Mouse (Mus musculus) retina, postnatal 1 day (tissue): ENCODE data around the gene Tmem104.
A peak's percentile ranks its signal among the peaks of the same experiment; 100 is the strongest.

Experiments used
- DNase-seq: peaks from one replicate; pipeline ENCODE4 v3.0.0-alpha.2; 2012

Tmem104 gene

DNA sequence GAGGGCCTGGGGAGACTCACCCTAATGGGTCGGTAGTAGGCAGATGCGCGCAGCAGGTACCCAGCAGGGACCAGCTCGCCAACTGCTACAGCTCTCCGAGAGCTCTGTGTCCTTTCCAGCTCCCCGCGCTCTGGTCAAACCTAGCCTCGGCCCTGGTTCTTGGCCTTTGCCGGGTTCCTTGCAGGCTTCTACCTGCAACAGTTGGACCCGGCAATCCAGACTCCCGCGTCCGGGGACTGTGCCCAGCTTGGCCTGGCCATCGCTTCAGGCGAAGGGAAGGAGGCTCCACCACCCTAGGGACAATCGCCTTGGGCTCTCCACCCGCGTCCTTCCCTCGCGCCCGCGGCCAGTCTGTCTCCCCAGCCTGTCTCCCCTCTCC is 79.1 kb downstream of the Tmem104 start:
- no peak for DNase-seq

GRCm38 (mm10) chr11:115267061-115267883 is 80.0 kb downstream of the Tmem104 start, which contains the start of gene Grin2c:
Gene Grin2c (minus strand): TSS chr11:115267243.
- no peak for DNase-seq

GRCm38 (mm10) chr11:115267958-115268357 is 80.7 kb downstream of the Tmem104 start:
- DNase-seq: no peak

GRCm38 (mm10) chr11:115269330-115270066 is 82.2 kb downstream of the Tmem104 start:
- DNase-seq: no peak

DNA sequence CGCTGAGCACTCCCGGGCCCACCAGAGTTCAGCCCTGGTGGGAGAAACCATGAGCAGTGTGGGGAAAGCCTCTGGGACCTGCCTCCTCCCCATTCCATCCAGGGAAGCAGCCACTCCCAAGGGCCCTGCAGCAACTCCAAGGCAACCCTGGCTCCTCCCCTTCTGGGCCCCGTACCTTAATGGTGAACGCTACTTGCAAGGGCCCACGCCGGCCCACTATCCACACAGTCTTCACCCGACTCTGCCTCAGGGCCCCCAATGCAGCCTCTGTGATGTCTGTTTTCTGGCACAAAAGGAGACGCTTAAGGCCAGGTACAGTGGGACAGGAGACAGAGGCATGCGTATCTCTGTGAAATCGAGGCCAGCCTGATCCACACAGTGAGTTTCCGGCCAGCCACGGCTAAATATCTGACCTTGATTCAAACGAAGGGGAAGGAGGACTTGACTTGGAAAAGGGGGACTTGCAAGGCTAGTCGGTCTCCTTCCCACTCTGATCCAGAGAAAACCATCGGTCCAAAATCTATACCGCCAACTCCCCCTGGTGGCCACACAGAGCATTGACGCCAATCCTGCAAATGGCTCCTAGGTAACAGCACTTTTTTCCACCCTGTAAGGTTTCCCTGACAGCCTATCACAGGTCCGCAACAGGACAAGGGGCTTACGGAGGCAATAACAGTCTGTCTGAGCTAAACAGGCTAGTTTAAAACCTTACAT is 83.0 kb downstream of the Tmem104 start:
- peak; percentile 86 for DNase-seq

DNA sequence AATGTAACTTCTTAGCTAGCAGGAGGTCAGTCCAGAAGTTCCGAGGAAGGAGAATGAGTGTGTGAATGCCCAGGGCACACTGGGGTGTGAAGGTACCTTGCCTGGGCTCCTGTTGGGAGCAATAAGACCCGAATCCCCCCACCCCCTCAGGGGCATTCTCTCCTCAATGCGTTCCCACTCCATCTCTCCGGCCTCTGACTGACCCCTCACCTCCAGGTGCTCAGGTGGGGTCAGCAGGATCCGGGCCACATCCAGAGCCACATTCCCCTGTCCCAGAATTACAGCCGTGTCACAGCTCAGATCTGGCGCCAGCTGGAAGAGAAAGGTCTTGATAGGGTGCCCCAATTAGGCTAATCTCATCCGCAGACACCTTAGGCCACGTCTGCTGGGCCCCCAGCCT is 83.8 kb downstream of the Tmem104 start:
- no peak for DNase-seq

DNA sequence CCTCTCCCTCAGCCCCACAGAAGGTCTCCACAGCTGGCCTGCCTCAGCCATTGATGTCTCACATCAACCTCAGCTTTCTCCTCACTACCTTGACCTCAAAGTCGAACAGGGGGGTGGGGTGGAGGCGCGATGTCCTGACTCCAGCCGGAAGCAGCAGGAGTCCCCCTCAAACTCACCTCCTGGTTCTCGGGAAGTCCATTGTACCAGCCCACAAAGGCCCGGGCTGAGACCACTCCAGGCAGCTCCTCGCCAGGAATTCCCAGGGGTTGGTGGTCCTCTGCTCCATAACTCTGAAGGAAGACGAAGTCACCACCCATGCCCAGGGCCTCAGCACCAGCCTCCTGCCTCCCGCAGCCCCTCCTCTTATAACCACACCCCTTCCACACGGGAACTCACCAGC is 84.2 kb downstream of the Tmem104 start:
- no peak for DNase-seq

- no peak for DNase-seq
Observed at GRCm38 (mm10) chr11:115272894-115273498, 85.7 kb downstream of the Tmem104 start.

GRCm38 (mm10) chr11:115273735-115274134 is 86.4 kb downstream of the Tmem104 start:
- DNase-seq: no peak

GRCm38 (mm10) chr11:115274178-115274577 is 86.9 kb downstream of the Tmem104 start:
- DNase-seq: no peak

GRCm38 (mm10) chr11:115274771-115275170 is 87.5 kb downstream of the Tmem104 start:
- no peak for DNase-seq

- DNase-seq: no peak
Observed at GRCm38 (mm10) chr11:115275509-115275908, 88.2 kb downstream of the Tmem104 start.

- DNase-seq: no peak
Observed at GRCm38 (mm10) chr11:115275954-115276353, 88.7 kb downstream of the Tmem104 start.

DNA sequence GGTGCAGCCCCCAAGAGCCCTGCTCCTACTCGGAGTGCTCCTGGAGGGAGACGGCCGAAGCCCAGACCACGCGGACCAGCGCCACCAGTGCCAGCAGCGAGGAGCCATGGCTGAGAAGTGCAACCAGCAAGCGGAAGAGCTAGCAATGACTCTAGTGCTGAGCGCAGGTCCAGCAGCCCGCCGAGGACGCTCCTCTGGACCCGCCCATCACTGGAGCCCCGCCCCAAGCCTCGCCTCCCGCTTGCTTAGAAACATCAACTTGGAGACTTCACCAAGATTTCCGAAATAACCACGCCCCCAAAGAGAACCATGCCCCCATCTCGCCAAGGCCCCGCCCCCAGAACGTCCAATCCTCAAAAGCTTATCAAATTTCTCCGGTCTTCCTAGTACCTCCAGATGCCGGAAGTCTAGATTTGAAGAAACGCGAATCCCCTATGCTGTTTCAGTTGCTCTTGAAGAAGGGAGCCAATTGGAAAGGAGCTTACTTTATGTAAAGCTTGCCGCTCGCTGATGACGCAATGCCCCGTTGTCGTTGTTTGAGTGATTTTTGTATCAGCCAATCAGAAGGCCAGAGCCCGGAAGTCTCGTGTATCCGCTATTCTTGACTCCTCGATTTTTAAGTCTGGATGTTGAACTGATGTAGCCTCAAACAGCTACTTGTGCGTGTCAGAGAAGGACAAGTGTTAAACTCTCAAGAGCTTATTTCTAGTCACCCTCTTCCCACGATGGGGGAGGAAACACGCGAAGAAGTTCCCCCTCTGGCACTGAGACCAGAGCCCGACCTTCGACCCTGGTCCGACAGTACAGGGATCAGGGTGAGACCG is 89.7 kb downstream of the Tmem104 start, which contains the start of gene Fdxr:
TSS of gene Fdxr (minus strand) at position 271 of the 824 bp plus-strand sequence.
- peak; percentile 100 for DNase-seq

GRCm38 (mm10) chr11:115277604-115277975 is 90.3 kb downstream of the Tmem104 start:
- DNase-seq: no peak

GRCm38 (mm10) chr11:115278176-115278575 is 90.9 kb downstream of the Tmem104 start:
- no peak for DNase-seq

DNA sequence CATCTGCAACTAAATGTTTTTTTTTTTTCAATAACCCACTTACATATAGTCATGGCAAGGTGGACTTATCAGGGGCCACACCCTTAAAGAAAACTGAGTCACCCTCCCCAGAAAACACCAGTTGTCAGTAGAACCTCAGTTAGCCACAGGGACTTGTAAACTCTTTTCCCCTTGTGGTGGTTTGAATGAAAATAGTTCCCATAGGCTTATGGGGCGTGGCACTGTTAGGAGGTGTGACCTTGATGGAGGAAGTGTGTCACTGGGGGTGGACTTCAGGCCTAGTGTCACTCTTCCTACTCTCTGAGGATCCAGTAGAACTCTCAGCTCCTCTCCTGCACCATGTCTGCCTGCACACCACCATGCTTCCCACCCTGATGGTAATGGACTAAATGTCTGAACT is 92.4 kb downstream of the Tmem104 start:
- no peak for DNase-seq

DNA sequence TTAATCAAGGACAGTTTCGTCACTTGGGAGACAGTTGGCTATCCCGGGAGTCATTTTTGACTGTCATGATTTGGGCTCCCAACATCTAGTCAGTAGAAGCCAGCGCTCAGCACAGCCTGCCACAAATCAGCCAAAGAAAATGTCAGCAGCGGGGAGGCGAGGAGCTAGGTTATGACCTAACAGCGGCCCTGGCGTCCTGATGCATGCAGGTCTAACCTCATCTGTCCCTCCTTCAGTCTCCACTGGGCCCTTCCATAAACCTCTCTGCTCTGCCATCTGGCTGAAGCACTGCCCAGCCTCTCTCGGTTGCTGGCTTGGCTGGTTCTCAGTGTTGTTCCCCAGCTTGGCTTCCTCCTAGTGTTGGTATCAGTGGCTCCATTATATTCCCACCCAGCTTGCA is 95.0 kb downstream of the Tmem104 start:
- DNase-seq: no peak

- no peak for DNase-seq
Observed at GRCm38 (mm10) chr11:115282723-115283485, 95.6 kb downstream of the Tmem104 start.

GRCm38 (mm10) chr11:115283486-115283765 is 96.1 kb downstream of the Tmem104 start:
- DNase-seq: no peak

DNA sequence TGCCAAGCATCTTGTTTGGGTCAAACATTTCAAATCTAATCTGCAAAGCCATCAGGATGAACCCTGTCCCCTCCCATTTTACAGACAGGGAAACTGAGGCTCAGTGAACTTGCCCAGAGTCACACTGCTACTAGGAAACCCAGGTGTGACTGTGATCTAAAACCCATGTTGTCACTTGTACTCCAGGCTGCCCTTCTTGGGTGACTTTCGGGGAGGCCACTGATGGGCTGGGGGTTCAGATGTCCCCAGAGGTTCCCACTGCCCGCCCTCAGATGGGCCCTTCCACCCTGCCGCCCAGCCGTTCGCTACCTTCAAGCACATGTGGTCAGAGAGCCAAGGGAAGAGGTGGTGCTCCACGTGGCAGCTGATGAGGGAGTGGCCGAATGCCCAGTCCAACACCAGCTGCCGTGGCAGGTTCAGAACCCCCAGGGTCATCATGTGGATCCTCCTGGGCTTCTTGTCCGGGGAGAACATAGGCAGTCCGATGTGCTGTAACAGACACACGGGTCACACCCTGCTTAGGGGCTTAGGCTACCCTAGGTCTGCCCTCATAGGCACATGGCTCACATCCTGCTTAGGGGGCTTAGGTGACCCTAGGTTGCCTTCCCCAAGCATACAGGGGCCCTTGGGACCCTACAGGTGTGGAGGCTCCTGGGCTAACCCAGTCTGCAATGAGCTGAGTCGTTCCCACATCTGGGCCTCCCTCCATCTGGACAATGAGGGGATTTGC is 96.8 kb downstream of the Tmem104 start:
- no peak for DNase-seq
